In the genomic region with DNA sequence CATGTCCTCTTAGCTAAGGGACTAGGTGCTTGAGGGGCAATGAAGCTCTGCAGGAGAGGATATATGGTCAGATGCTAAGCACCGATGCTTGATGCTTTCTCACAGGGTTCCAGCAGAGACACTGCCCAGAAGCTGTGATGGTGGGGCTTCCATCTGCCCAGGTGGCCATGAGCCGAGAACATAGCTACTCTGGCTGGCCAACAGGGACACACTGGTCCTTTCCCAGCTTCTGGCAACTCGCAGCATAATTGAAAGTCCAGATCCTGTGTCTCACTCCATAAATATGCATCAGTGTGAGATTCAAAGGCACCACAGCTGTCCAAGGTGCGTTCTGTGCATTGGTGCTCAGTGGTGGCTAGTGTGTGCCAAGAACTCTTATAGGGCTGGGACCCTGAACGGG, we compare ENCODE assay signal across 19 mouse cellular contexts. TPM values are rescaled to one million over a fixed set of nuclear protein-coding genes. Genes with fewer than 3 reads are reported as not detected.
DNase-seq lines count a peak whose midpoint lies in the region; ATAC-seq lines count a peak whose summit lies in the region.
"Had no signal": no experiment of that assay in that cellular context is flagged by ENCODE, and none has a peak within 500 bp of the region (broad histone marks: within the 10 kb centered on the region; RNA-seq: fewer than 3 reads in every experiment).

No protein-coding gene starts in this region.

- DNase-seq in frontal cortex, postnatal 10 days (ENCODE audit: low spot score in 2 of 2), result no peak
- DNase-seq in layer of hippocampus, adult 9-11 months, result peak; percentile 29
- no peak for DNase-seq in layer of hippocampus, postnatal 36 days
- peak; percentile 43 for DNase-seq in brain, adult 2 months (ENCODE audit: low read depth, low spot score)
- peak; percentile 70 for DNase-seq in gastrocnemius, postnatal 25 days
- no peak for DNase-seq in heart, postnatal 4 days
- DNase-seq: adrenal gland, adult 8-10 months; adrenal gland, postnatal 36 days; B cell, adult 2 months; cerebellum, adult 11-12 months; cerebellum, adult 9-10 months; cerebellum, postnatal 25 days; heart, postnatal 36 days had no signal

- peak; percentile 32; the same call in 1 of the 2 replicates for ATAC-seq in frontal cortex, adult (ENCODE audit: low TSS enrichment)
- ATAC-seq: CD4-positive, CD25-positive, alpha-beta regulatory T cell, adult 4 months; forebrain, embryonic 15.5 days had no signal

RNA-seq across cellular contexts. Expression of a gene that starts 13.1 kb away (rescaled TPM):
- total RNA-seq in layer of hippocampus, postnatal 36 days (2021), result under 1 TPM in 1 of 2 experiments, not detected in 1; 0.23 TPM
- total RNA-seq in gastrocnemius, postnatal 25 days (2021), result 1 to 10 TPM in 1 of 2 experiments, under 1 TPM in 1; 0.35 to 1.1 TPM
- total RNA-seq in heart, postnatal 4 days (2021), result under 1 TPM; 0.14 to 0.20 TPM
- total RNA-seq: adrenal gland, adult 8-10 months; adrenal gland, postnatal 36 days; granulocyte monocyte progenitor cell, adult 5-6 weeks had no signal

RNA-seq across cellular contexts. Expression of a gene that starts 27.3 kb away (rescaled TPM):
- total RNA-seq in layer of hippocampus, postnatal 36 days (2021), result not detected
- not detected for total RNA-seq in gastrocnemius, postnatal 25 days (2021)
- not detected for total RNA-seq in heart, postnatal 4 days (2021)
- total RNA-seq: adrenal gland, adult 8-10 months; adrenal gland, postnatal 36 days; G1E; gastrocnemius, adult 8-10 months; granulocyte monocyte progenitor cell, adult 5-6 weeks; heart, postnatal 36 days had no signal

RNA-seq across cellular contexts. Expression of a gene that starts 31.0 kb away (rescaled TPM):
- 10 to 100 TPM; 16.7 to 20.2 TPM for total RNA-seq in layer of hippocampus, postnatal 36 days (2021)
- total RNA-seq in gastrocnemius, postnatal 25 days (2021), result 1 to 10 TPM; 4.8 to 6.9 TPM
- 10 to 100 TPM; 17.0 to 17.8 TPM for total RNA-seq in heart, postnatal 4 days (2021)

RNA-seq across cellular contexts. Expression of a gene that starts 31.3 kb away (rescaled TPM):
- total RNA-seq in layer of hippocampus, postnatal 36 days (2021), result 1 to 10 TPM; 6.0 to 7.0 TPM
- 10 to 100 TPM; 11.5 to 11.6 TPM for total RNA-seq in gastrocnemius, postnatal 25 days (2021)
- 10 to 100 TPM; 18.7 to 22.2 TPM for total RNA-seq in heart, postnatal 4 days (2021)

RNA-seq across cellular contexts. Expression of a gene that starts 54.7 kb away (rescaled TPM):
- not detected for total RNA-seq in layer of hippocampus, postnatal 36 days (2021)
- not detected for total RNA-seq in gastrocnemius, postnatal 25 days (2021)
- total RNA-seq in heart, postnatal 4 days (2021), result not detected
- total RNA-seq: adrenal gland, adult 8-10 months; adrenal gland, postnatal 36 days; gastrocnemius, adult 8-10 months; granulocyte monocyte progenitor cell, adult 5-6 weeks; heart, postnatal 36 days had no signal

Comparison
In these comparisons a context has a peak if more than half of its experiments do, and no peak if none do; other contexts are left out.
1. DNase-seq: peak in layer of hippocampus, adult 9-11 months (single experiment), brain, adult 2 months (single experiment) and gastrocnemius, postnatal 25 days (single experiment); none in frontal cortex, postnatal 10 days (0 of 2), layer of hippocampus, postnatal 36 days (0 of 2) and heart, postnatal 4 days (single experiment).